Mouse (Mus musculus): Measurements from ENCODE around the gene Fat3.

Gene Fat3

DNA sequence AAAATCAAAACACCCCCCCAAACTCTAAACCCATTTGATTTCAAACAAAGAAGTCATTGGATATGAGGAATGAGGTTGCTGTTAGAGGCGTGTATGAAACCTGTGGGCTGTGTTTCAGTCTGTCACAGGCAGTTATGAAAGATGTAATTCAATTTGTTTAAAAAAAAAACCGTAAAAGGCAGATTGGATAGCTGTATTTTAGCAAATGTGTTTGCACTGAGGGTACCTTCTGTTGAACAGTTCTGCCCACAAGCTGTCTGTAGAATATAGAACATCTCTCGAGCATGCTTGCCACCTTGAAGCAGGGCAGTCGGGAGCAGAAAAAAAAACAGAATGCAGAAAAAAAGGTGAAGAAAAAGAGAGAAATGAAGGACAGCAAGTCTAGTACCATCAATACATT lies 472.0 kb downstream of the Fat3 start:
- in situ Hi-C loops (cut with MseI, MboI), result no loop called here

DNA sequence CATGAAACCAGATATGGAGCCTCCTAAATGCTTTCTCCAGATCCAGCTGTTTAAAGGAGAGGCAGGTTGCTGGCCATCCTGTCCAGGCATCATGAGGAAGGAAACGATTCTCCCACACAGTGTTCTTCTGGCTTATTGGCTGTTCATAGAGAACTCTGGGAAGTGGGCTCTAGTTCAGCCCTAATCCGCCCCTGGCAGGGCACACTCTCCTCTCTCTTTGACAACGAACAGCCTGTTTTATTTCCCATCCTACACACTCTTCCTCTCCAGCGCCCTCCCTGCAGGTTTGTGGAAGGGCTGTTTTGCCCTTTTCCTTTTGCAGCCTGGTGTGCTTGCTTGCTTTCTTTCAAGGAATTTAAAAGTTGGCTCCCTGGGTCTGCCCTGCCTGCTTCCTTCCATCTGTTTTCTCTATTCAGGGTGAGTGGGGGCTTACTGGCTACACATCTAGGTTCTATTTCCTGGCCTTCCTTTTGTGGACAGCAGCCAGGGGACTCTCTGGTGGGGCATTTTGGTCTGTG lies 472.6 kb downstream of the Fat3 start:
- in situ Hi-C loops (cut with MseI, MboI), result no loop called here

DNA sequence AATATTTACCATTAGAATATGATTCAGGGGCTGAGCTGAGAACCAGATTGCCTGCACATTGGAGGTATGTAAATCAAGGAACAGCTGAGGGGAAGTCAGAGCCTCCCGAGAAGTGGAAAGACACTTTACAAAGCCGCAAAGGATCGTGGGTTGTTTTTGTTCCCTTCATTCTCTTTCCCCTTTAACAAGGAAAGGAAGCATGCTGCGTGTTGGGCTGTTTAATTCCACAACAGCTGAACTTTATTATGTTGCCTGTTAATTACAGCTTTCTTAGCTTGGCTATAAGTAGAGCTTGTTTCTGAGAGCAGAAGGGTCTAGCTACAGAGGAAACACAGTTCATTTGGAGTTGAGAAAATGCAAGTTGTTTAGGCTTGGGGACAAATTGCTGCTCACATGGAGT lies 475.0 kb downstream of the Fat3 start:
- in situ Hi-C loops (cut with MseI, MboI), result no loop called here

DNA sequence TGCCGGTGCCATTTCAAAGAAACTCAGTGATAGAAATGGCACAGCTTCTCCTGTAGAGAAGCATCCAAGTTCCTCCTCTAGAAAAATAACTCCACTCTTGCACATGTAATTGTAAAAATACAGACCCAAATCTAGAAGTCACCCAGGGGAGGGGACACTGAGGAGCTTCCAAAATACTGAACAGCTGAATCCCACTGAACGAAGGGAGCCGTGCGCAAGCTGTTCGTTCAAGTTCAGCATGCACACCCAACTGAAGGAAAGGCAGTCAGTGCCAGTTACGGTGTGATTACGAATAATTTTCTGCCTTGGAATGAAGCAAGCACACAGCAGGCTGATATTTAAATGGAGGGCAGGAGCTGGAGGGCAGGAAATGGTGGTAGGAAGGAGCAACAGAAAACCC lies 476.4 kb downstream of the Fat3 start:
- in situ Hi-C loops (cut with MseI, MboI), result no loop called here

DNA sequence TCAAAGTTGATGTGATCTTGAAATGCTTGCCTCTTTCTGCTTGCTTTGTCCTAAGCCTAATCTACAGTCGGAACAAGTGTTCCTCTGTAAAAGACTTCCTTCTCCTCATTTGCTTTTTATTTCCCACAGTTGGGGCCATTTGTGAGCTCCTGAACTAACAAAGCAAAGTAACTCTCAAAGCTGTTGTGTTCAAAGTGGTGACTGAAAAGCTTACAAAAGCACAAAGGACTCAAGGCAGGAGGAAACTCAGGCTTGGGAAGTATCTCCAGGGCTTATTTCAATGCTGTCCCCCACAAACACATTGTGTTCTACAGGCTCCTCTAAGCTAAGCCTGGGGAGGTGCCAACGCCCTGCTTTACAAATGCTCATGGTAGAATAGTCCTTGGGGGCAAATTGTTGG lies 487.0 kb downstream of the Fat3 start:
- in situ Hi-C loops (cut with MseI, MboI), result no loop called here

DNA sequence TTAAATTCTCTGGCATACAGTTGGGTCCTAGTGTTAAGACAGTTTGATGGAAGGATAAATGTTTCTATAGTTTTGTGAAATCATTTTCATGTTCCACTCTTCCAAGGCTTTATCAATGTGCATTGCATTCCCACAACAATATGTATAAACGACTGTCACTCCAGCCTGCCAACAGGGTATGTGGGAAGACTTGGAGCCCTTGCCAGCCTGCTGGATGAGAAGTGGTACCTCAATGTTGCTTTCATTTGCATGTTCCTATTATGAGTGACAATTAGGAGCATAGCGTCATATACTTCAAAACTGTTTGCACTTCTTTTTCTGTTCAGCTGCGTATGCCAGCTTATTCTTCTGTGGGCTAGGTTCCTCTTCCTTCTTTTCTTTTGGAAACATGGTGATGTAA lies 489.7 kb downstream of the Fat3 start:
- in situ Hi-C loops (cut with MseI, MboI), result no loop called here

DNA sequence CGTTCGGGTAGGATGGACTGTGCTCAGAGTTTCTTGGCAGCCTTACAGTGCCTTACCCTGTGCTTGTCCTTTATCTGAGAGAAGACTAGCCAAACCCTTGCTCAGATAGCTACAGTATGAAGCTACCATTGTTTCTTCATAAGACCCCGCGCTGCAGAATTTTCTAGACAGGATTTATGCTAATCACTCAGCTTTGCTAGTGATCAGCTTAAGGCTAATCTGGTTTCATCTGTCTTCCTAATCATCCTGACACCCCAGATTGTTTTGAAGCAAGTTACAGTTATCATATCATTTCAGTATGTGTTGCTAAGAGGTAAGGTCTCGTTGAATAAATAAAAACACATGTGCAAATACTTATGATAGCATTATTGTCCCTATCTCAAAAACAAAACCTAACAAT lies 493.6 kb downstream of the Fat3 start:
- in situ Hi-C loops (cut with MseI, MboI), result no loop called here

DNA sequence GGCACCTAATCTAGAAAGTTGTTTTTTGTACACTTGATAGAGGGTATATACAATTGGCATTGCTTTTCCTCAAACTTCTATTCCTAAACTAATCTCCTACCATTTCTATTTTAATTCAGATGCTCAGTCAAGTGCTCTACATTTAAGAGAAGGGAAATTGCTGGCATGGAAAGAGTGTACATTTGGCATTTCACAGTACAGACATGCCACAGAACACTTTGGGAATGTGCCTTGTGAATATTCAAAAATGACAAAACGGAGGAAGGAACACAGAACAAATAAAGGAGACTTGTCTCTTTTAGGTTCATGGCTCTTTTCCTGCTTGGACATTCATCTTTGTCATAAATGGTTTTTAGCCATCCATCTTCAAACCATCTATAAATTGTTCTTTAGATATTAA lies 498.1 kb downstream of the Fat3 start:
- in situ Hi-C loops (cut with MseI, MboI), result no loop called here

DNA sequence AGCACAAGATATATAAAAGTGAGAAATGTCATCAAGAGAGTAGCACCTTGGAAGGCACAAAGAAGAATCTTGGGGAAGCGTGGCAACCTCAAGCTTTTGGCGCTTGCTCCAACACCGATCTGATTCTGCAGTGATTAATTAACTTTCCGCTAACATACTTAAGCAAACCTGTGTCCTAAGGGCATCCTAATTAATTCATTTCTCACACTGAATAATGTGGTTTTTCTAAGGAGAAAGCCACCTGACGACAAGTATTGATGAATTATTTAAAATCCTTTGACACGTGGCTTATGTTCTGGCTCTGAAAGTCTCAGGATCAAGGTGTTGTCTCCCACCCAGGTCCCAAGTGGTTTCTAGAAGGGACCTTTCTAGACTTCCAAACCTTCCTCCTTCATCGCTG lies 506.3 kb downstream of the Fat3 start:
- in situ Hi-C loops (cut with MseI, MboI), result no loop called here

DNA sequence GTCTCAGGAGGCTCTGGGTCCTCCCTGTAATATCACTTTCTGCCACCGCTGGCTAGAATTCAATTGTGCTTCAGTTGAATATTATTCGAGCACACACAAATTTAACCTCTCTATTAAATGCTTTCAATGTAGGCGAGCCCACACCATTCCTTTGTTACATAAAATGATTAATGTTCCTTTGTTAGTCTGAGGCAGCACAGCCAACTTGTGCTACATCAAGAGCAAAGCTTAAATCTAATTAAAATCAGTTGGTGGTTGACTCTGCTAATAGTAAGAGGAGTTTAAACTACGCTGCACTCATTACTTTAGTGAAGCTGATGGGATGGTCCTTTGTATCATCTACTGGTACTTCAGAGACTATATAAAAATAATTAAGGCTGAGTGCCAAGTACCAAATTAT lies 506.9 kb downstream of the Fat3 start:
- in situ Hi-C loops (cut with MseI, MboI), result no loop called here

DNA sequence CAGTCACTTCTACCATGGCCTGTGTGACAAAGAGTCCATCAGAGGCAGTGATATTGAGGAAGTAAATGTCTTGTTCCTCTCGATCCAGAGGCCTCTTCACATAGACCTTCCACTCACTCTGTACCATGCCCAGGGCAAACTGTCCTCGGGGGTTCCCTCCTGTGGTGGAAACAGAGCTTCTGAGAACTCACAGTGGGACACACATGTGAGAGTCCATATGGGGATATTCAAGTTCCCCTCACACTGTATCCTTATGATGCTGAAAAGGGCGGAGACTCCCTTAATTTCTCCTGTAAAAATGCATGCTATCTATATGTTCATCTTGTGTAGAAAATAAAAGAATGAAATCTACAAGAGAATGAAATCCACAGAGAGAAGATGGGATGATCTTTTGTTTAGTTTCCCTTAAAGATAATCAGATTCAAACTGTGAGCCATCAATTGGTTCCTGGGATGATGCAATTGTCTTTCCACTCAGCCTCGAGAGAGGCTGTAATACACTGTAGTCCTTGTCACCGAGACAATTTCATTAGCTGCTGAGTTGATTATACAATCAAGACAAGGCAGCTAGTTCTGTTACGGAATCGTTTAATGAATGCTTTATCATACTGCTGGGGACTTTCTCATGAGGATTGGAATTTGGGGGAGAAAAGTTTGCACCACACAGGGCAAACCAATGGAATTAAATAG lies 508.8 kb downstream of the Fat3 start:
- in situ Hi-C loops (cut with MseI, MboI), result no loop called here

DNA sequence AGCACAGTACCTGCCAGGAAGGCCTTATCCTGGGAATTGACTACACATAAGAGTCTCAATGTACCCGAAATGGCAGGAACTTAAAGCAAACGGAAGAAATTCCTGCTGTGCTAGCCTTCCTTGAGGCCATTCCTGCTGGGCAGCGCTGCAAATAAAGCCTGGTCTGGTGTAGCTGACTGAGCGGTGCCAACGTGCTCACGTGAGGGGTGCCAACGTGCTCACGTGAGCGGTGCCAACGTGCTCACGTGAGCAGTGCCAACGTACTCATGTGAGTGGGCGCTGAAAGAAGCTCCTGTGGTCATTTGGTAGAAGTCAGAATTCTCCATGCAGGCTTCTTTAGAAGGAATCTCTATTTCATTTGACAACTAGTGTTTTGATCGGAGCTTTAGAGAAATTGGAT lies 522.8 kb downstream of the Fat3 start:
- in situ Hi-C loops (cut with MseI, MboI), result no loop called here

DNA sequence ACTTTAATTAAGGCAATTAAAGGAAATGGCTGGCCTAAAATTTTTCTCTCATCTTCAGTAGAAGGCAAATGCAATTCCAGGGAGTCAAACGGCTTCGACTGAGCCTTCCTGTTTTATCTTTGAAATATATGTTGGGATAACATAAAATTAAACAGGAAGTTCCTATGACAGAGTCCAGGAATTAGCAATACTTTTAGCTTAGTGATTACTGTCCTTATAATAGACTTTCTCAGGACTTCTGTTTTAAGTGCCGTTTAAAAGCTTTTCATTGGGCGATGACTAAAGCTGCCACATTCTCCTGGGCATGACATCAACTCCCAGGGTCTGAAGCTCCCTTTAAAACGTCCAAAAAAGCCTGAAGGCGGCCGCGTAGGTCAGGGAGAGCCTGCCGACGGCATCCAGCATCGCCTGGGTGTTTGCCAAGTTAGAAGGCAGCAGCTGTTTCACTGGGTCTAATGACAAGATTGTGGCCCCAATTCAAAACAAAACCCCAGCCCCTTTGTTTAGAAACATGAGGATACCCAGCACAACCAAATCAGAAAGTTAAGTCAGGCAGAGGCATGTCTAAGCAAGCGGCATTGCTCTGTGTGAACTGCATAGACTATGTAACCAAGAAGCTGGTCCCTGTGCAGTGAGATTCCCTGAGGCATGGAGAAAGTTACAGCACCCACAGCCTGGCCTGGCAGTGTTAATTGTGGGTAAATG lies 524.0 kb downstream of the Fat3 start:
- in situ Hi-C loops (cut with MseI, MboI), result no loop called here

DNA sequence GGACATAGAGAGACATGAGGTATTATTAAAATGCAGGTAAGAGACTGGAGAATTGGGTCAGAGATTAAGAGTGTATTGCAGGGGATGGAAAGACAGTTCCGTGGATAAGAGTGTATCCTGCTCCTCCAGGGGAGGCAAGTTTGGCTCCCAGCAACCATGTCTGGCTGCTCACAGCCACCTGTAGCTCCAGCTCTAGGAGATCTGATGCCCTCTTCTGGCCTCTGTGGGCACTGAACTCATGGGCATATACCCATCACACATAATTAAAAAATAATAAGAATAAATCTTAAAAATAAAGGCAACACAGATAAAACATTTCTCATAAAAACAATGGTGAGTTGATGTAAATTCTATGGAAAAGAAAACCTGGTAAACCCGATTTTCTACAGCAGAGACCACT lies 525.1 kb downstream of the Fat3 start:
- in situ Hi-C loops (cut with MseI, MboI), result no loop called here

DNA sequence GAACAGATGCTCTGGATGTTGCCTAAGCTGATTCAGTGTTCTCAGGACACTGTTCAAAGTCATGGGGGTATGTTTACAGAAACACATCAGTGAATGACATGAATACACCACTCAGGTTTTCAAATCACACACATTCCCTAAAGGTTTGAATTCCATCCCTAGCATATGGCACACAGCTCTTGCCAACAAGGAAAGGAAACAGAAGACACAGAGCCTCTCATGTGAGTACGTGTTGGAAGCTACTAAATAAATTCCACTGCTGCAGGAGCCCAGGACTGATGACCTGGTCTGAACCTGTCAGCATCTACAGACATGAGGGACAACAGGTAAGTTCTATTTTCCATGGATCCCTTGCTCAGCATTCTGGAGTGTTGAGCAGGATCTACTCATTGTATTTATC lies 528.9 kb downstream of the Fat3 start:
- in situ Hi-C loops (cut with MseI, MboI), result no loop called here

DNA sequence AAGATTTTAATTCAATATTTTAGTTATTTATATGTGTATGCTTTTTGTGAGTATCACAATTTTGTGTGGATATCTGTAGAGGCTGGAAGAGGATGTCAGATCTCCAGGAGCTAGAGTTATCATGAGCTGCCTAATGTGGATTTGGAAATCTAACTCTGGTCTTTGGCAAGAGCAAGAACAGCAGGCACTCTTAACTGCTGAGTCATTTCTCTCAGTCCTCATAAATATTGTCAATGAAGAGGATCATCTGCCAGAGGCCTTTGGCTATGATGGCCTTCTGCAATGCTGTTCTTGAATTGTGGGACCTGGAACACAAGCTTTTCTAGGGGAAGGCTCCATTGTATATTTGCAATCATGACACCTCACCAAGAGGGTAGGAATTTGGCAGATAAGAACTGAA lies 529.7 kb downstream of the Fat3 start:
- in situ Hi-C loops (cut with MseI, MboI), result no loop called here

DNA sequence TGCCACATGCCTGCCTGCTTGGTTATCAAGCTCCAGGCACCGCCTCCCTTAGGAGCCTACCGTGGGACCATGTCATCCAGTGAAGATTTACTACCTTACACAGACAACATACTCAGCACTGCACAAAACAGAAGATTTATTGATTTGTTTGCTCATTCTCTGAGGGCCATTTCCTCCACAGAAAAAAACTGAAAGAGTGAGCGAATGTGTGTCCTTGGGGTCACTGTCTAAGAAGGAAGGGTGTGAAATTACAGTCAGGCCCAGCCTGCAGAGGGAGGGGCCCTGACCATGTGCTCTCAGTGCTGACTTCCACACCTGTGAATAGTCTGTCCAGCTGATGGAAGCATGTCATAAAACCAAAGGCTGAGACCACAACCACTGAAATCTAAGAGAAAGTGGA lies 536.9 kb downstream of the Fat3 start:
- in situ Hi-C loops (cut with MseI, MboI), result no loop called here

DNA sequence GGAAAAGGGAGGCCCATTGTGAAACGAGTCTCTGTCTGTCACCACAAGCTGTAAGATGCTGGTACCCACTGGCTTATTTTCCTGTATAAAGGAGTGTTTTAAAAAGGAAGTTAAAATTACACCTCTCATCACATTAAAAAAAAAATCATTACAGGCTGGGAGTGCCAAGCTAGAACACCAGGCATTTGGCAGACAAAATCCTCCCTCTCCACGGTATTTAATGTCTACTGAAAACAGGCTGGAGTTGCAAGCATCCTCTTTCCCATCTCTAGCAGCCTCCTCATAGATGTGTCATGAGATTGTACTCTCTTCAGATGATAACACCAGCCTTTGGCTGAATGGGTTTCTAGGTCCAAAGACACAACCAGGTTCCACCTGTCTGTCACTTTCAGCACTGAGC lies 538.2 kb downstream of the Fat3 start:
- in situ Hi-C loops (cut with MseI, MboI), result no loop called here

DNA sequence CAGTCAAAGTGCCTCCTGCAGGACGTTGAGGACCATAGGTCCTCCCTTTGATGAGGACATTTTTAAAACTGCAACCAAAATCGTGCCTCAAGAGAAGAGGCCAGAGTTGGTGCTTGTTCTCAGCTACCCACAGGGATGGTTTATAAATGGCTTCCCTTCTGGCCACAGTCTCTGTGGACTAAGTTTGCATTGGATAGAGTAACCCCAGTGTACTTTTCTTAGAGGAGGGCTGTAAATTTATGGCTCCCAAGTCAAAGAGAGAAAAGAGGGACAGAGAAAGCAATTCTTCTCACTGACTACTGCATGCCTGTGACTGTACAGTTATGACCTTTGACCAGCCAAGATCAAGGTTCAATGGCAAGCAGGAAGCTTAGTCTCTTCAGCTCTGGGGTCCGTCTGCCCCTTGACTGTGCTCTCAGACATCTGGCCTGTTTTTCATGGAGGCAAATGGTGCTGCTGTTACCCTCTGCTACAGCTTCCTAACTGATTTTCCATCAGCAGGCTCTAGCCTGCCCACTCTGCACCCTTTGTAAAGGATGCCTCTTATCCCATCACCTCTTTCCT lies 542.8 kb downstream of the Fat3 start:
- in situ Hi-C loops (cut with MseI, MboI), result no loop called here

DNA sequence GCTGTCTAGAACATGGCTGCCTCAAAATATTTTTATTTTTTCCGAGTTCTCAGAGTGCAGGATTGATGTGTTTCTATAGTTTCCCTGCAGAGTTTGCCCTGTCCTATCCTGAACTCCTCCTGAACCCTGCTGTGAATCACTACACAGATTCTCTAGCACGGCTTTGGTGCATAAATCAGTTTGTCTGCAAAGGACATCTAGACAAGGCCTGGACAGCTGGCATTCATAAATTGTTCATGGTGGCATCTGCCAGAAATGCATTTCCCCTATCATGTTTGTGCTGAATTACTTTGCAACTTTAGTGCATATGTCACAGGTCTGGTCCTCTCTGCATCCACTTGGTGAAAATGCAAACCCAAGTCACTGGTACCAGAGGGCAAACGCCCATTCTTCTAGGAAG lies 543.3 kb downstream of the Fat3 start:
- in situ Hi-C loops (cut with MseI, MboI), result no loop called here

DNA sequence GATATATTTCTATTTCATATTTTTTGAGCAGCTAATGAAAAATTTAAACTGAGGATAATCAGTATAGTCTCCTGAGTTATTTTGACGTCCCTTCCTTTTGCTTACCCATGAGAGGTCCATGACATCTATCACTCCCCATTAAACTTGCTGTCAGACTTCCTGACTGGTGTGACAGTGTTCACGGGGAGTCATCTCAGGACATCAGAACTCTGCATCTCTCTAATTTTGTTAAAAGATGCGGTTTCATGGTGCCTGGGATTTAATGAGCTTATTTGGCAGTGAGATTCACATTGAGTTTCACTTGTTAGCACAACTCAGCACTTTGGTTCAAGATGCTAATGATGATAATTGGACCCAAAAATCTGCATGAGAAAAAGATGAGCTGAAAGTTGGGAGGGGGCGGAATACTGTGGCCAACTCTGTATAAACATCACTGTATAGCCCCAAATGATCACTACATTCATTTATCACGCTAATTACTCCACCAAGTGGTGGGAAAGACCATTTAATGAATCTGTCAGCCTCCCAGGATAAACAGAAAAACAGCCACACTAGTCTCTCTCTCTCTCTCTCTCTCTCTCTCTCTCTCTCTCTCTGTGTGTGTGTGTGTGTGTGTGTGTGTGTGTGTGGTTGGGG lies 545.8 kb downstream of the Fat3 start:
- in situ Hi-C loops (cut with MseI, MboI), result no loop called here

DNA sequence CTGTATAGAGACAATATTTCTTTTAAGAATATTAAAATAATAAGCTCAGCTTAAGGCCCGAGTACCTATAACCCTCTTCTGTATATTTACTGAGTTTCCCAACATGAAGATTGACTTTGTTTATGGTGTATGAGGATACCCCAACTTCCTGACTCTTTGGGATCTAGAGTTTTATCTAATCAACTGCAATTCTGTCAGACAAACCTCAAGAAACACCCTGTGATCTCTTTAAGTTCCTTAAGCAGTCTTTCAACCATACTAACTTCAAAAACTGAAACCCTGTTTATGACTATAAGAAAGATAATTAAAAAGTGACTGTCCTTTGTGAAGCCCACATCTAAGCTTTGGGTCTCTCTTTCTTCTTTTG lies 546.8 kb downstream of the Fat3 start:
- in situ Hi-C loops (cut with MseI, MboI), result no loop called here
